Mouse (Mus musculus) adipose tissue, adult 10 weeks (tissue): Measurements from ENCODE around the gene Lnx1. TPM values are rescaled to one million over a fixed set of nuclear protein-coding genes. Genes with fewer than 3 reads are reported as not detected.

Experiments
- polyA plus RNA-seq: library from polyadenylated mRNA; stranded (reverse); fragments of 350-450 nt; fragmentation: Illumina TruSeq; extraction: RNeasy Lipid Tissue Mini Kit (QIAGEN cat#74804); gene quantifications from one replicate; pipeline ENCODE4 v1.2.3, GENCODE M21; 2014; ENCODE audit warnings: low read depth, low replicate concordance

Gene Lnx1
- polyA plus RNA-seq = 13.7 TPM

DNA sequence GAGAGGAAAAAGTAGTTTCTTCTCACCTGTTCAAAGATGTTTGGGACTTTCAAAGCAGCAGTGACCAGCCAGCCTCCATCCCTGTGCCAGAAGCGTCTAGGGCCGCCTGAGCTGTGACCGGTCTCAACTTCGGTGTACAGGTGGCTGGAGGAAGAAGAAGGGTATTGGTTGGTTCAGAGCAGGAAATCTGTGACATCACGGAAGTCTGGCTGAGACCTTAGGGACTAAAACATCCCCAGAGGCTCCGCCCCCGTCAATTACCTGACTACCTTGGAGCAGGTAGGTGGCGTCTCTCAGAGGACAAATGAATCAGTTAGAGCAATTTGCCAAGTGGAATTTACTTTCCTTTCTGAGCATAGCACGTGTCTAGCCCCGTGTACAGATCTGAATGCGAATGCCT, at the start of gene Lnx1:
Gene Lnx1, minus strand, starts transcription at position 147 of the 400 bp plus-strand sequence.

Other genes with a start within 250 kb of the Lnx1 start
- 13.5 TPM for gene Scfd2, start 171.2 kb downstream of the Lnx1 start, polyA plus RNA-seq
- gene Fip1l1, start 167.5 kb downstream of the Lnx1 start, polyA plus RNA-seq = 38.4 TPM